Mouse (Mus musculus): ENCODE measurements around the gene Myo3b. TPM values are rescaled to one million over a fixed set of nuclear protein-coding genes. Genes with fewer than 3 reads are reported as not detected.

Gene Myo3b
- polyA plus RNA-seq, 1 experiment from 2014 or later: 0.30 TPM

DNA sequence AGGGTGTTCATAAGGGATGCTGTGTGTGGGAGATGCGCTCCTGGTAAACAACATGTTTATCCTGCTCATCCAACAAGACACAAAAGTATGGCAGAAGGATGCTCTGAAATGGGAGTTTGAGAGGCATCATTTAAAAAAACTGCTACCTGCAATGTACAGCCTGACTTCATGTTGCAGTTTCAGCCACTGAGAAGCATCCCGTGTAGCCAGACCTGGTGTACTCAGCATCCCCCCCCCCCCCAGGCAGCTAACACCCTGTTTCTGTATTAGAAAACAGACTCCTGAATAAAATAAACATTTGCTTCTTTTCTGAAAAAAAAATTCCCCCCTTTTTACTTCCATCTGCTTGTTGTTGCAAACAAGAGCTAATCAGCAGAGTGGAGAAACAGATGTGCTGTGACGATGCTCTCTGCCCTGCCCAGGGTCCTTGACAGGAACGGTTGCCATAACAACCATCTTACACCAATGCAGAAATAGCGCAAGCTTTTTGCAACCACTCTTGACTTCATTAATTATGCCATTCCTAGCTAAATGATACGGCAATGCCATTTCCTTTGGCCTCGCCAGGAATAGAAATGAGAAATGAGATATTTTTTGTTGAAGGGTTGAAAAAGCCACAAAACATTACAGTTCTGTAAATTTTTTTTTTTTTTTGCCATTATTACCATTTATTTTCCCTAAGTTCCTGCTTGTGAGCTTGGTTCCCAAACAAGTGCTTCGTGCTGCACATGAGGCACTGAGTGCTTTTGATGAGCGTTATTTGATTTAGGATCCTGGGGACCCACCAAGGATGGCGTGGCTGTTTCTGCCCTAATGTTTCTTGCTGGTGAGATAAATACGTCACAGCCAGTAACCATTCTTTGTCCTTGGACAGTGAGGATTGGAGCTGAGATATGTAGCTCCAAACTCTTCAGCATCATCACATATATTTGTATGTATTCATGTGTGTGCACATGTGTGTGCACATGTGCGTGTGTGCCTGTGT, 75.2 kb downstream of the Myo3b start:
- Histone ChIP-seq H3K9ac (ENCODE audit: low read length) (no peak overlapping the region), H3K4me1 (replicated peaks; ENCODE audit: control insufficient read depth, insufficient read depth, low read length) (no peaks in the 10 kb centered on the region)

DNA sequence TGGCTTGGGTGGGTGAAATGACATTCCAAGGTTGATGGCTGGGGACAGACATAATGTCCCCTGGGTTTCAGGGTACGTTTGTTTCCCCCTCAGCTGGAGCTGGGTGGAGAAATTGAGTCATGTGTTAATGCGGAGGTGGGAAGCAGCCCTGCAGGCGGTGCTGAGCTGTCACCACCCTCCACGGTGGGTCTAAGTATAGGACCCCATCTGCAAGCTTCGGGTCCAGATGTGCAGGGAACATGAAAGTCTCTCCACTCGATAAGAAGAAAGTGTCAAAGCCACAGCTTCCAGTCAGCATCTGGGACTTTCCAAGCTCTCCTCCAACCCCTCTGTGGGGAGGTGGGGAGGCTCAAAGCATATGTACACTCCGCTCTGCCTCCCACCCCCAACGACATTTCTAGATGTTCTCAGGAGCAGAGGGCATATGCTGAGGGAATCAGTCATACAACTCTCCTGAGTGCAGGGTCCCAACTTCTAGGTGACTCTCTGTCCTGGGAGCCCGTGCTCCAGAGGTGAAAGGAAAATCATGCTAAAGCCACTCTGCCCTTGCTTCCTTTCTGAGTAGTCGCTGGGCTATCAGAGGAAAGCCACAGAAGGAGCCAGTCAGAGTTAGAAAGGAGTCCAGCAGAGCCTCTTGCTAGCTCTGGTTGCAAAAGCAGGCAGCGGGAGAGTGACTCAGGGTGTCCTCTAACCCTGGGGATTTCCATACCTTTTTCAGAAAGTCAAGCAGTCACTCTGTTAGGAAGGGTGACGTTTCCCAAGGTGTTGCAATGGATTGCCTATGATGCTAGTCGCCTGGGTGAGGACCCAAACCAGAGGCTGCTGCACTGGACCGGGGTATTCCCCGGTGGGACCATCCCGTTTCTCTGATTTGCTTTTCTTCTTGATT, 79.7 kb downstream of the Myo3b start:
- Histone ChIP-seq H3K9ac (ENCODE audit: low read length) (no peak overlapping the region), H3K4me2 (ENCODE audit: low read length) (no peak overlapping the region), H3K9me3 (ENCODE audit: control insufficient read depth, low read length) (no peaks in the 10 kb centered on the region), H3K4me3 (ENCODE audit: low read depth, low read length) (no peak overlapping the region), H3K36me3 (ENCODE audit: control insufficient read depth, insufficient read depth, low read length) (no peaks in the 10 kb centered on the region), H3K27ac (ENCODE audit: low read depth) (no peak overlapping the region), H3K27me3 (replicated peaks; ENCODE audit: control insufficient read depth, insufficient read depth, low read length) (no peaks in the 10 kb centered on the region), H3K4me1 (replicated peaks; ENCODE audit: control insufficient read depth, insufficient read depth, low read length) (no peaks in the 10 kb centered on the region)
- DNase-seq (ENCODE audit: low spot score): no peak
- ATAC-seq (replicated peaks; ENCODE audit: low FRiP score, low TSS enrichment, low read depth): no peak
- WGBS: 55% methylated on average over 16 of the region's 16 CpGs

More for the DNA sequence above, 75.2 kb downstream of the Myo3b start:
- no peak overlapping the region for H3K4me2 ChIP-seq (ENCODE audit: low read length)
- ATAC-seq (replicated peaks; ENCODE audit: low FRiP score, low TSS enrichment, low read depth): no peak
- no peak for DNase-seq (ENCODE audit: low spot score)
- no peaks in the 10 kb centered on the region for H3K36me3 ChIP-seq (ENCODE audit: control insufficient read depth, insufficient read depth, low read length)
- no peaks in the 10 kb centered on the region for H3K9me3 ChIP-seq (ENCODE audit: control insufficient read depth, low read length)
- no peak overlapping the region for H3K27ac ChIP-seq (ENCODE audit: low read depth)
- H3K4me3 ChIP-seq (ENCODE audit: low read depth, low read length): no peak overlapping the region
- H3K27me3 ChIP-seq (replicated peaks; ENCODE audit: control insufficient read depth, insufficient read depth, low read length): no peaks in the 10 kb centered on the region
- WGBS: 56% methylated on average over 12 of the region's 12 CpGs

DNA sequence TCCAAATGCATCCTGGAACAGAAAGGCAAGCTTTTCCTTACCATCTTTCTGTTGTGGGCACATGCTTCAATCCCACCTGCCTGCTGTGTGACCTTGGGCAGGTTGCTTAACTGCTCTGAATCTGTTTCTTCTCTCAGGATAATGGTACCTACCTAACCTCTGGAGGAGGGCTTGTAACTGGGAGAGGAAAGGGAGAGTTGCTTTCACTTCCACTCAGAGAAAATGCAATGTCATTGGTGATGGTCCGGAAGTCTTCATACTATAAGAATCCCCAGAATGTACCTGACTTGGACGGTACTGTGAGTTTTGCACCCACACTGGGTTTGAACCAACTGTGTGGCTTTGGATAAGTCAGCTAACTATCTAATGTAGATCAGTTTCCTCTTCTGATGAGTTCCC, 80.3 kb downstream of the Myo3b start:
- H3K4me3 ChIP-seq (ENCODE audit: low read depth, low read length): no peak overlapping the region
- H3K27ac ChIP-seq (ENCODE audit: low read depth): no peak overlapping the region
- no peak overlapping the region for H3K9ac ChIP-seq (ENCODE audit: low read length)
- 90% methylated on average over 2 of the region's 2 CpGs for WGBS
- H3K27me3 ChIP-seq (replicated peaks; ENCODE audit: control insufficient read depth, insufficient read depth, low read length): no peaks in the 10 kb centered on the region
- H3K9me3 ChIP-seq (ENCODE audit: control insufficient read depth, low read length): no peaks in the 10 kb centered on the region
- no peaks in the 10 kb centered on the region for H3K36me3 ChIP-seq (ENCODE audit: control insufficient read depth, insufficient read depth, low read length)
- no peak for DNase-seq (ENCODE audit: low spot score)
- no peak overlapping the region for H3K4me2 ChIP-seq (ENCODE audit: low read length)
- no peaks in the 10 kb centered on the region for H3K4me1 ChIP-seq (replicated peaks; ENCODE audit: control insufficient read depth, insufficient read depth, low read length)
- ATAC-seq (replicated peaks; ENCODE audit: low FRiP score, low TSS enrichment, low read depth): no peak

DNA sequence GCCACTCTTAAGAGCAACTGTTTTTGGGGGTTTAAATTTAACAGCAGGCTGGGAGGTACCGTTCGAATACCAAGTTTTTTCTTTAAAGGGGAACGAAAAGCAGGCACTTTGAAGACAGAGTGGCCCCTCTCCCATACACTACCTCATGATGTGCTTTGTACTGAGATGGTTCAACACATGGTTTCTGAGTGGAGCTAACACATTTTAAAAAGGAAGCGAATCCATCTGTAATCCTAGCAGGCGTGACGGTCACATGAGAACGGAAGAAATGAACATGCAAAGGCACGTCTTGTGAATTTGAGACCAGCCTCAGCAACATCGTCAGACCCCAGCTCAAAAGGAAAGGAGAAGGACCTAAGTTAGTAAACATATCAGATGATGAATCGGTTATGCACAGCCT, 87.4 kb downstream of the Myo3b start:
- Histone ChIP-seq H3K36me3 (ENCODE audit: control insufficient read depth, insufficient read depth, low read length) (no peaks in the 10 kb centered on the region), H3K27me3 (replicated peaks; ENCODE audit: control insufficient read depth, insufficient read depth, low read length) (peaks cover 21% of the 10 kb centered on the region), H3K9ac (ENCODE audit: low read length) (no peak overlapping the region), H3K4me3 (ENCODE audit: low read depth, low read length) (no peak overlapping the region), H3K4me1 (replicated peaks; ENCODE audit: control insufficient read depth, insufficient read depth, low read length) (no peaks in the 10 kb centered on the region), H3K4me2 (ENCODE audit: low read length) (no peak overlapping the region), H3K9me3 (ENCODE audit: control insufficient read depth, low read length) (no peaks in the 10 kb centered on the region), H3K27ac (ENCODE audit: low read depth) (no peak overlapping the region)
- DNase-seq (ENCODE audit: low spot score) (no peak), ATAC-seq (replicated peaks; ENCODE audit: low FRiP score, low TSS enrichment, low read depth) (no peak)
- 75% methylated on average over 10 of the region's 10 CpGs for whole genome bisulfite sequencing

DNA sequence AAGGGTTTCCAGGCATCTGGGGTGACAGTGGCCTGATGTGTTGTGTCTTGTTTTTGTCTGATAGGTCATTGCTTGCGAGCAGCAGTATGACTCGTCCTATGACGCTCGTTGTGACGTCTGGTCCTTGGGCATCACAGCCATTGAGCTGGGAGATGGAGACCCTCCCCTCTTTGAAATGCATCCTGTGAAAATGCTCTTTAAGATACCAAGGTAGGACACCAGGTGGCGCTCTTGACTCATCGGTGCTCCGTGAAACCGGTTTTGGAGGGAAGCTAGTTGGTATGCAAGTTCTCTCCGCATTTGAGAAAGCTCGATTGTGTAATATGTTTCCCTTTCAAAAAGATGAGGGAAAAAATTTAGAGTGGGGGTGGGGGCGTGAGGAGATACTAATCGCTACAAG, 87.9 kb downstream of the Myo3b start:
- WGBS: under 1% methylated on average over 13 of the region's 13 CpGs
- H3K4me1 ChIP-seq (replicated peaks; ENCODE audit: control insufficient read depth, insufficient read depth, low read length): no peaks in the 10 kb centered on the region
- no peaks in the 10 kb centered on the region for H3K36me3 ChIP-seq (ENCODE audit: control insufficient read depth, insufficient read depth, low read length)
- H3K27me3 ChIP-seq (replicated peaks; ENCODE audit: control insufficient read depth, insufficient read depth, low read length): peaks cover 21% of the 10 kb centered on the region
- ATAC-seq (replicated peaks; ENCODE audit: low FRiP score, low TSS enrichment, low read depth) (no peak), DNase-seq (ENCODE audit: low spot score) (peak; percentile 91)
- no peak overlapping the region for H3K27ac ChIP-seq (ENCODE audit: low read depth)
- H3K9me3 ChIP-seq (ENCODE audit: control insufficient read depth, low read length): no peaks in the 10 kb centered on the region
- peak overlapping the region; percentile 35 for H3K4me2 ChIP-seq (ENCODE audit: low read length)
- H3K9ac ChIP-seq (ENCODE audit: low read length): no peak overlapping the region
- H3K4me3 ChIP-seq (ENCODE audit: low read depth, low read length): 0 out of 2 replicates have a peak overlapping the region, but pooled peaks have one; percentile 12

DNA sequence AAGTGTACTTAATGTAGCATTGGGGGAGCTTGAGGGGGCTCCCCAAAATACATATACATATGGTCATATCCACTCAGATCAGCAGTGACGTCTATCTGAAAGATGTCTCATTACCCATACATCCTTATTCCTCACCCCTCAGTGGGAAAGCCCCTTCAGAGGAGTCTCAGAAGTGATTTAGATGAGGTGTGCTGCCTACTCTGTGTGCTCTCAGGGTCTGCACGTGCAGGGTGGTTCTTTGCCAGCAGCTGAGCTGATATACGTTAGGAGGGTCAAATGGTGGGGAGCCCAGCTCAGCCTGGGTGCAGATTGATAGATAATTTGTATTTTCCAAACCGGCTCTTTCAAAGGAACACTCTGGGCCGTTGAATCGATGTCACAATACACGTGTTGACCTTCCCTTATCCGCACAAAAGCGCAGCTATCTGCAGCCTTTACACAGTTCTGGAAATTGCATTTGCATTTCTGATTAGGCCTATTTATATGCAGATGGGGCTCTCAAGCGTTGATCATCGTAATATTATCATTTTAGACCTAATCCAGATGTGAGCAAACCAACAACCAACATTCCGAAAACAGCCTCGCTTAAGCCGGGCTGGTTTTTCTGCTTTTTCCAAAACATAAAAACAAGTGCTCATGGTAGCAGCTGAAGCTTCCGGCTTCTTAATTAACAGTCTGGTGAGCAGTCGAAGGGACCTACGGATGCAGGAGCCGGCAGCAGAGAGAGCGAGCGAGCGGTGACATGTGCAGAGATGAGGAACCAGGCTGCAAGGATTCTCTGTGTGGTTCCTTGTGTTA, 88.6 kb downstream of the Myo3b start:
- no peak overlapping the region for H3K4me3 ChIP-seq (ENCODE audit: low read depth, low read length)
- no peak overlapping the region for H3K27ac ChIP-seq (ENCODE audit: low read depth)
- H3K36me3 ChIP-seq (ENCODE audit: control insufficient read depth, insufficient read depth, low read length): no peaks in the 10 kb centered on the region
- ATAC-seq (replicated peaks; ENCODE audit: low FRiP score, low TSS enrichment, low read depth): no peak
- no peaks in the 10 kb centered on the region for H3K9me3 ChIP-seq (ENCODE audit: control insufficient read depth, low read length)
- 15% methylated on average over 21 of the region's 21 CpGs for WGBS
- H3K4me1 ChIP-seq (replicated peaks; ENCODE audit: control insufficient read depth, insufficient read depth, low read length): no peaks in the 10 kb centered on the region
- peak overlapping the region; percentile 35 for H3K4me2 ChIP-seq (ENCODE audit: low read length)
- H3K27me3 ChIP-seq (replicated peaks; ENCODE audit: control insufficient read depth, insufficient read depth, low read length): peaks cover 21% of the 10 kb centered on the region
- peak overlapping the region; percentile 7; the same call in 1 of the 2 replicates for H3K9ac ChIP-seq (ENCODE audit: low read length)
- no peak for DNase-seq (ENCODE audit: low spot score)

DNA sequence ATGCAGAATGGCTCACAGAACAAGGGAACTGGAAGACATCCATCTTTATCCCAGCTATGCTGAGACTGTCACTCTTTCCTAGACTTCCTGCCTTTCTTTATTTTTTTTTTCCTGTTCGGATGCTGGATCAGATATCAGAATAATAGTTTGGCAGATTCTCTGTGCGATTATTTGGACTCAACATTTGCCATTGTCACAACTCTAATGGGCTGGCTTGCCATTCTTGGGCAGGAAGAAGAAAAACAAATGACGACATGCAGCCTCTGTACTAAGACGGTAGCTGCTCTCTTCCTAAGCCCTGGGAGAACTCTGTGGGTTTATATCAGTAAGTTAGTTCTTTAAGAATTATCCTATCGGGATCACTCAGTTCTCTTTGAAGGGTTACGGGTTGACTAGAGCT, 89.7 kb downstream of the Myo3b start:
- Histone ChIP-seq H3K4me2 (ENCODE audit: low read length) (no peak overlapping the region), H3K27ac (ENCODE audit: low read depth) (no peak overlapping the region), H3K4me3 (ENCODE audit: low read depth, low read length) (no peak overlapping the region), H3K9ac (ENCODE audit: low read length) (no peak overlapping the region), H3K4me1 (replicated peaks; ENCODE audit: control insufficient read depth, insufficient read depth, low read length) (no peaks in the 10 kb centered on the region), H3K36me3 (ENCODE audit: control insufficient read depth, insufficient read depth, low read length) (no peaks in the 10 kb centered on the region), H3K27me3 (replicated peaks; ENCODE audit: control insufficient read depth, insufficient read depth, low read length) (peaks cover 21% of the 10 kb centered on the region), H3K9me3 (ENCODE audit: control insufficient read depth, low read length) (no peaks in the 10 kb centered on the region)
- ATAC-seq (replicated peaks; ENCODE audit: low FRiP score, low TSS enrichment, low read depth) (no peak), DNase-seq (ENCODE audit: low spot score) (no peak)
- WGBS: 62% methylated on average over 6 of the region's 6 CpGs

DNA sequence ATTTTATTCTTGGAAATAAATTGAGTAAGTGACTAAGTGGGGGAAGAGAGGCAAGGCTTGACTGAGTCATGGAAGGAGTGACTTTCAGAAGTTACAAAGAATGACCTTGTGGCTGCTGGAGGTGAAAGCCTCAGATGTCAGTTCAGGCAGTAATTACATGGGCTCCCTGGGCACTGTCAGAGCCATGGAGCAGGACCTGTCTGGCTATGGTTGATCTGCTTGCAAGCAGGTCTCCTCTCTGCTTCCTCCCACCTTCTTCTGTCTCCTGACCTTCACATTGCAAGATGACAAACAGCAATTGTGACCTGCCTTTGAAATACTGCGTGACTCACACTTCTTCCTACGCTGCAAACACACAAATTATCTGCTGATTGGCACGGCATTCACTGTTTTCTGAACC, 90.6 kb downstream of the Myo3b start:
- Histone ChIP-seq H3K27me3 (replicated peaks; ENCODE audit: control insufficient read depth, insufficient read depth, low read length) (peaks cover 21% of the 10 kb centered on the region), H3K4me2 (ENCODE audit: low read length) (no peak overlapping the region), H3K4me3 (ENCODE audit: low read depth, low read length) (no peak overlapping the region), H3K9ac (ENCODE audit: low read length) (no peak overlapping the region), H3K9me3 (ENCODE audit: control insufficient read depth, low read length) (no peaks in the 10 kb centered on the region), H3K36me3 (ENCODE audit: control insufficient read depth, insufficient read depth, low read length) (no peaks in the 10 kb centered on the region), H3K4me1 (replicated peaks; ENCODE audit: control insufficient read depth, insufficient read depth, low read length) (no peaks in the 10 kb centered on the region), H3K27ac (ENCODE audit: low read depth) (no peak overlapping the region)
- 61% methylated on average over 3 of the region's 3 CpGs for WGBS
- ATAC-seq (replicated peaks; ENCODE audit: low FRiP score, low TSS enrichment, low read depth): no peak
- no peak for DNase-seq (ENCODE audit: low spot score)
